Mouse (Mus musculus): ENCODE data around the gene Nhp2. TPM values are rescaled to one million over a fixed set of nuclear protein-coding genes. Genes with fewer than 3 reads are reported as not detected.

The Nhp2 gene
- polyA plus RNA-seq (2012; rRNA removed) (64.1 and 78.3 TPM in 2 replicates), polyA plus RNA-seq (2014; fragmentation: Nextera tagmentation; extraction: Ambion mirVana) (136 and 144 TPM in 2 replicates)

GRCm38 (mm10) chr11:51619409-51620060 is at the start of gene Nhp2:
TSS of gene Nhp2 (plus strand) at chr11:51619735.
- Histone ChIP-seq H3K27ac (peak within 1 kb of the TSS; percentile 36), H3K4me2 (ENCODE audit: low read depth) (peak within 1 kb of the TSS; percentile 94), H3K27me3 (ENCODE audit: control insufficient read depth, insufficient read depth, low read length) (no peaks in the 10 kb centered on the region), H3K4me1 (replicated peaks; ENCODE audit: control insufficient read depth in 2 of 2, insufficient read depth in 2 of 2, low read length in 1 of 2) (peaks cover 6 to 25% of the 10 kb centered on the region in 2 experiments), H3K9me3 (ENCODE audit: control insufficient read depth, low read length) (no peaks in the 10 kb centered on the region), H3K9ac (replicated peaks) (peak within 1 kb of the TSS; percentile 83), H3K36me3 (replicated peaks; ENCODE audit: control insufficient read depth, insufficient read depth, low read depth) (peaks cover 22% of the 10 kb centered on the region), H3K4me3 (ENCODE audit: insufficient read depth in 1 of 2, low read depth in 2 of 2, low read length in 2 of 2) (peak within 1 kb of the TSS; percentile 89 to 95)
- ATAC-seq (ENCODE audit: insufficient read depth) (peak; percentile 81), DNase-seq (ENCODE audit: low read depth in 3 of 3, low spot score in 3 of 3) (peak; percentile 94 to 96 (median 95))
- TF ChIP-seq EP300 (IDR thresholded peaks at IDR 0.05; ENCODE audit: low read depth) (no peak), CTCF (IDR thresholded peaks at IDR 0.05; ENCODE audit: low read depth) (no peak)
- under 1% methylated on average over 51 of the region's 51 CpGs for WGBS (ENCODE audit: insufficient replicate concordance)

- DNase-seq (ENCODE audit: low read depth in 3 of 3, low spot score in 3 of 3), result no peak
- Histone ChIP-seq H3K27me3 (ENCODE audit: control insufficient read depth, insufficient read depth, low read length) (no peaks in the 10 kb centered on the region), H3K4me1 (replicated peaks; ENCODE audit: control insufficient read depth in 2 of 2, insufficient read depth in 2 of 2, low read length in 1 of 2) (no peaks in the 10 kb centered on the region), H3K4me2 (ENCODE audit: low read depth) (no peak overlapping the region), H3K27ac (no peak overlapping the region), H3K36me3 (replicated peaks; ENCODE audit: control insufficient read depth, insufficient read depth, low read depth) (no peaks in the 10 kb centered on the region), H3K9me3 (ENCODE audit: control insufficient read depth, low read length) (no peaks in the 10 kb centered on the region), H3K4me3 (ENCODE audit: insufficient read depth in 1 of 2, low read depth in 2 of 2, low read length in 2 of 2) (no peak overlapping the region), H3K9ac (replicated peaks) (no peak overlapping the region)
- no peak for ATAC-seq (ENCODE audit: insufficient read depth)
- WGBS (ENCODE audit: insufficient replicate concordance), result 80% methylated on average over 4 of the region's 4 CpGs
- TF ChIP-seq CTCF (IDR thresholded peaks at IDR 0.05; ENCODE audit: low read depth), result no peak
- TF ChIP-seq EP300 (IDR thresholded peaks at IDR 0.05; ENCODE audit: low read depth), result no peak
Measured at GRCm38 (mm10) chr11:51576454-51576853, 43.1 kb upstream of the Nhp2 start.

- no peak overlapping the region for H3K4me3 ChIP-seq (ENCODE audit: insufficient read depth in 1 of 2, low read depth in 2 of 2, low read length in 2 of 2)
- H3K9me3 ChIP-seq (ENCODE audit: control insufficient read depth, low read length), result no peaks in the 10 kb centered on the region
- H3K4me2 ChIP-seq (ENCODE audit: low read depth), result no peak overlapping the region
- 43% methylated on average over 7 of the region's 7 CpGs for WGBS (ENCODE audit: insufficient replicate concordance)
- H3K27me3 ChIP-seq (ENCODE audit: control insufficient read depth, insufficient read depth, low read length), result no peaks in the 10 kb centered on the region
- TF ChIP-seq EP300 (IDR thresholded peaks at IDR 0.05; ENCODE audit: low read depth), result no peak
- no peak for TF ChIP-seq CTCF (IDR thresholded peaks at IDR 0.05; ENCODE audit: low read depth)
- H3K36me3 ChIP-seq (replicated peaks; ENCODE audit: control insufficient read depth, insufficient read depth, low read depth), result no peaks in the 10 kb centered on the region
- H3K27ac ChIP-seq, result no peak overlapping the region
- H3K4me1 ChIP-seq (replicated peaks; ENCODE audit: control insufficient read depth in 2 of 2, insufficient read depth in 2 of 2, low read length in 1 of 2), result no peaks in the 10 kb centered on the region
- no peak for ATAC-seq (ENCODE audit: insufficient read depth)
- DNase-seq (ENCODE audit: low read depth in 3 of 3, low spot score in 3 of 3), result no peak
- no peak overlapping the region for H3K9ac ChIP-seq (replicated peaks)
Measured at GRCm38 (mm10) chr11:51577587-51577986, 41.9 kb upstream of the Nhp2 start.

- DNase-seq (ENCODE audit: low read depth in 3 of 3, low spot score in 3 of 3), result no peak
- H3K27me3 ChIP-seq (ENCODE audit: control insufficient read depth, insufficient read depth, low read length), result no peaks in the 10 kb centered on the region
Measured at GRCm38 (mm10) chr11:51579024-51579423, 40.5 kb upstream of the Nhp2 start.

GRCm38 (mm10) chr11:51582713-51583112 is 36.8 kb upstream of the Nhp2 start:
- H3K27ac ChIP-seq, result no peak overlapping the region
- H3K4me3 ChIP-seq (ENCODE audit: insufficient read depth in 1 of 2, low read depth in 2 of 2, low read length in 2 of 2), result no peak overlapping the region
- H3K36me3 ChIP-seq (replicated peaks; ENCODE audit: control insufficient read depth, insufficient read depth, low read depth), result peaks cover 15% of the 10 kb centered on the region
- no peak overlapping the region for H3K4me2 ChIP-seq (ENCODE audit: low read depth)
- H3K9me3 ChIP-seq (ENCODE audit: control insufficient read depth, low read length), result no peaks in the 10 kb centered on the region
- TF ChIP-seq CTCF (IDR thresholded peaks at IDR 0.05; ENCODE audit: low read depth) (peak; percentile 88), EP300 (IDR thresholded peaks at IDR 0.05; ENCODE audit: low read depth) (no peak)
- no peaks in the 10 kb centered on the region for H3K27me3 ChIP-seq (ENCODE audit: control insufficient read depth, insufficient read depth, low read length)
- H3K4me1 ChIP-seq (replicated peaks; ENCODE audit: control insufficient read depth in 2 of 2, insufficient read depth in 2 of 2, low read length in 1 of 2), result peaks cover 18 to 27% of the 10 kb centered on the region in 2 experiments
- DNase-seq (ENCODE audit: low read depth in 3 of 3, low spot score in 3 of 3), result peak; percentile 55 to 66 (median 60)
- no peak overlapping the region for H3K9ac ChIP-seq (replicated peaks)
- no peak for ATAC-seq (ENCODE audit: insufficient read depth)
- WGBS (ENCODE audit: insufficient replicate concordance), result 25% methylated on average over 8 of the region's 8 CpGs

More at GRCm38 (mm10) chr11:51579024-51579423, 40.5 kb upstream of the Nhp2 start:
- Histone ChIP-seq H3K4me3 (ENCODE audit: insufficient read depth in 1 of 2, low read depth in 2 of 2, low read length in 2 of 2) (no peak overlapping the region), H3K27ac (no peak overlapping the region), H3K9me3 (ENCODE audit: control insufficient read depth, low read length) (no peaks in the 10 kb centered on the region), H3K9ac (replicated peaks) (no peak overlapping the region), H3K36me3 (replicated peaks; ENCODE audit: control insufficient read depth, insufficient read depth, low read depth) (no peaks in the 10 kb centered on the region), H3K4me1 (replicated peaks; ENCODE audit: control insufficient read depth in 2 of 2, insufficient read depth in 2 of 2, low read length in 1 of 2) (peaks cover 3 to 8% of the 10 kb centered on the region in 2 experiments), H3K4me2 (ENCODE audit: low read depth) (no peak overlapping the region)
- TF ChIP-seq CTCF (IDR thresholded peaks at IDR 0.05; ENCODE audit: low read depth) (no peak), EP300 (IDR thresholded peaks at IDR 0.05; ENCODE audit: low read depth) (no peak)
- ATAC-seq (ENCODE audit: insufficient read depth), result no peak
- 42% methylated on average over 4 of the region's 4 CpGs for WGBS (ENCODE audit: insufficient replicate concordance)

Measured in liver, embryonic 14.5 days (tissue).